Mouse (Mus musculus): ENCODE measurements around the gene Slc25a11. TPM values are rescaled to one million over a fixed set of nuclear protein-coding genes. Genes with fewer than 3 reads are reported as not detected.

Slc25a11 gene
- total RNA-seq, 2 experiments from 2014 or later, result 115 to 123 TPM

- Histone ChIP-seq H3K27ac (peak overlapping the region; percentile 98), H3K4me3 (peak overlapping the region; percentile 100)
- TF ChIP-seq CTCF (conservative IDR thresholded peaks at IDR 0.05), result no peak
- DNase-seq (ENCODE audit: low spot score in 2 of 2), result peak in 1 of 2 experiments; percentile 50
Measured at GRCm38 (mm10) chr11:70653345-70654197, 6.3 kb upstream of the Slc25a11 start.

- no peak for TF ChIP-seq CTCF (conservative IDR thresholded peaks at IDR 0.05)
- Histone ChIP-seq H3K27ac (peak overlapping the region; percentile 98; the same call in 1 of the 2 replicates), H3K4me3 (peak overlapping the region; percentile 100)
- DNase-seq (ENCODE audit: low spot score in 2 of 2), result no peak
Measured at GRCm38 (mm10) chr11:70652884-70653344, 5.6 kb upstream of the Slc25a11 start.

DNA sequence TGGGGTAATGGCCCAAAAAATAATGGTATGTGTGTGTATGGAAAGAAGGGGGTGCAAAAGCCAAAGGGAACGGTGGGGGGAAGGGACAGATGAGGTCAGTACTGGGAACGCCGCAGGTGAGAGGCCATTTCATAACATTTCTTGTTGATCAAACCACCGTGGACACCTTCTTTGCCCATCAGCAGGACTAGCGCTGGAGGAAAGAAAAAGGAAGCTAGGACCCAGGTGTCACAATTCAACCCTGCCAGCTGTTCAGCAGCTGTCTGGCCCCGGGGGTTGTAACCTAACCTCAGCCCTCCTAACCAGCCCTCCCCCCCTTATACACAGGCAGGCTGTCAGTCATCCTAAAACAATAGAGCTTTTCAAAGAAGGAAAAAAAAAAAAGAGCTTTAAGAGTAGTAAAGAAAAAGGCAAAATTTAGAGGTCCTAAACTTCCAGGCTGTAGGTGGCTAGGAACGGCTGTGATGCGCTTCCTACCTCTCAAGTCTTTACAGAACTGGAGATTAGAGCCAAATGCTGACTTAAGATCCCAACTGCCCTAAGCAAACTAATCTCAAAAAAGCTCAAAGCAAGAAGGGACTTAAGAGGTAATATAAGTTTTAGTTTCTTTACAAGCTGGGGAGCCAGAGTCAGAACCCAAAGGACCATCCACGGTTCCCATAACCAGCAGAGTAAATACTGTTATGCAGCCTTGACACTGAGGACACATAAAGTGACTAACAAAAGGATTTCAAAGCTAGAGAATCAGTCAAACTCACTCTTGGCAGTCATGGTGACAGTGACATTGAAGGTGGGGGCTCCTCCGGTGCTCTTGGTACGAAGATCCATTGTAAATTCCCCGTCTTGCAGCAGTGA is 5.0 kb upstream of the Slc25a11 start:
- DNase-seq (ENCODE audit: low spot score in 2 of 2), result no peak
- peak overlapping the region; percentile 98; the same call in 1 of the 2 replicates for H3K27ac ChIP-seq
- peak overlapping the region; percentile 100 for H3K4me3 ChIP-seq
- TF ChIP-seq CTCF (conservative IDR thresholded peaks at IDR 0.05), result no peak

DNA sequence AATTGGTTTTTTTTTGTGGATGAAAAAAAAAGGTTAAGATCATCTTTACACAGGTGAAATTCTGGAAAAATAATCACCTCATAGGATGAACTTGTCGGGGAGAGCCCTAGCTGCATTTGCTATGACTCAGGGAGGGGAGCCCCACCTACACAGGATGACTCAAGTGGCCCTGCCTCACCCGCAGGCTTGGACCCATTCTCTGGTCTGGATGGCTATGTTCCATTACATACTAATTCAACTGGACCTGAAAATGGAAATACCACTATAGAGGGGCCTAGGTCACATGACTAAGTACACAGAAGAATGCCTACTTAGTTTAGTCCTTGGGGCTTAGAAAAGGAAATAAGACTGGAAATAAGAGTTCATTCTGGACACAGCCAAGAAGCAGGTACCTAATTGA is 4.1 kb upstream of the Slc25a11 start:
- DNase-seq (ENCODE audit: low spot score in 2 of 2), result no peak
- no peak for TF ChIP-seq CTCF (conservative IDR thresholded peaks at IDR 0.05)
- H3K4me3 ChIP-seq, result no peak overlapping the region
- H3K27ac ChIP-seq, result peak overlapping the region; percentile 59

DNA sequence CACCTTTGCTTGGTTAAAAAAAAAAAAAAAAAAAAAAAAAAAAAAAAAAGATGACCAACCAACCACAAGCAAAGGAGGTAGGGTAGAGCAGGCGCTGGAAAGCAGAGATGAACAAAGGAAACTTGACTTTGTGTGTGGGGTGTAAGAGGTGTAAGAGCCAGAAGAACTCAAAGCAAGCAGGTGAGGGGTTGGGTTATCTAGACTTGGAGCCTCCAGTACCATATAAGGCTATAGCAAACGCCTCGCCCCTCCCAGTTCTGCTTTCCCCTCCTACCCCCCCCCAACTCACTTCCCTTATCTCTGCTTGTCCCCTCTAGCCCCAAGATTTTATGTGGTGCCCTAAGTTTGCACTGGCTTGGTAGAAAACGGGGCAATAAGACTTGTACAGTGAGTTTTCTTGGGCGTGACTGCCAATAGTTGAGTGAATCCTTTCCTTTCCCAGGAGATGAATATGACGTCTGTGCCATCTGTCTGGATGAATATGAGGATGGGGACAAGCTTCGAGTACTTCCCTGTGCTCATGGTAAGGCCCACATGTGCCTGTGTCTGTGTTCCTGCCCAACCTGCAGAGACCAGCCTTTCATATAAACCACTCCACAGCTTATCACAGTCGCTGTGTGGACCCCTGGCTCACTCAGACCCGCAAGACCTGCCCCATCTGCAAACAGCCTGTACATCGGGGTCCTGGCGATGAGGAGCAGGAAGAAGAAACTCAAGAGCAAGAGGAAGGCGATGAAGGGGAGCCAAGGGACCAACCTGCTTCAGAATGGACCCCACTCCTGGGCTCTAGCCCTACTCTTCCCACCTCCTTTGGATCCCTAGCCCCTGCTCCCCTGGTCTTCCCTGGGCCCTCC is 3.3 kb upstream of the Slc25a11 start:
- Histone ChIP-seq H3K27ac (peak overlapping the region; percentile 59), H3K4me3 (no peak overlapping the region)
- TF ChIP-seq CTCF (conservative IDR thresholded peaks at IDR 0.05), result no peak
- no peak for DNase-seq (ENCODE audit: low spot score in 2 of 2)

- Histone ChIP-seq H3K27ac (peak overlapping the region; percentile 20; the same call in 1 of the 2 replicates), H3K4me3 (no peak overlapping the region; the same call in 1 of the 2 replicates)
- TF ChIP-seq CTCF (conservative IDR thresholded peaks at IDR 0.05), result no peak
- DNase-seq (ENCODE audit: low spot score in 2 of 2), result no peak
Measured at GRCm38 (mm10) chr11:70649185-70649734, 2.0 kb upstream of the Slc25a11 start.

GRCm38 (mm10) chr11:70648512-70648911 is 1.2 kb upstream of the Slc25a11 start:
- no peak for TF ChIP-seq CTCF (conservative IDR thresholded peaks at IDR 0.05)
- DNase-seq (ENCODE audit: low spot score in 2 of 2), result no peak
- Histone ChIP-seq H3K4me3 (peak overlapping the region; percentile 79), H3K27ac (0 out of 2 replicates have a peak overlapping the region, but pooled peaks have one; percentile 99)

- no peak for TF ChIP-seq CTCF (conservative IDR thresholded peaks at IDR 0.05)
- Histone ChIP-seq H3K27ac (peak overlapping the region; percentile 99), H3K4me3 (peak overlapping the region; percentile 79)
- DNase-seq (ENCODE audit: low spot score in 2 of 2), result peak in 1 of 2 experiments; percentile 32
Measured at GRCm38 (mm10) chr11:70647716-70648420, 589 bp upstream of the Slc25a11 start.

DNA sequence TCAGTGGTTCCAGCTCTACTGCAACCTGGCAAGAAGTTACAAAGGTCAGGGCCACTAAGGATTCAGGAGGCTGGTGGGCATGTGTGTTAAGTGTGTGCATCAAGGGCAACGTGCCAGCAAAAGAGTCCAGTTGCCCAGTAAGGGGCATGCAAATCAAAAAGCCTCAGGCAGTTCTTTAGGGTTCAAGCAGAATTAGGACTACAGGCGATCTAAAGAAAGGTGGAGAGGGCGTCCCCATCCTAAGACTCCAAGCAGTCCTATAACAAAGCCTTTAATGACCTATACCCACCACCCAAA is 1.1 kb downstream of the Slc25a11 start:
- TF ChIP-seq CTCF (conservative IDR thresholded peaks at IDR 0.05), result no peak
- peak overlapping the region; percentile 98 for H3K27ac ChIP-seq
- DNase-seq (ENCODE audit: low spot score in 2 of 2), result no peak
- peak overlapping the region; percentile 79 for H3K4me3 ChIP-seq

DNA sequence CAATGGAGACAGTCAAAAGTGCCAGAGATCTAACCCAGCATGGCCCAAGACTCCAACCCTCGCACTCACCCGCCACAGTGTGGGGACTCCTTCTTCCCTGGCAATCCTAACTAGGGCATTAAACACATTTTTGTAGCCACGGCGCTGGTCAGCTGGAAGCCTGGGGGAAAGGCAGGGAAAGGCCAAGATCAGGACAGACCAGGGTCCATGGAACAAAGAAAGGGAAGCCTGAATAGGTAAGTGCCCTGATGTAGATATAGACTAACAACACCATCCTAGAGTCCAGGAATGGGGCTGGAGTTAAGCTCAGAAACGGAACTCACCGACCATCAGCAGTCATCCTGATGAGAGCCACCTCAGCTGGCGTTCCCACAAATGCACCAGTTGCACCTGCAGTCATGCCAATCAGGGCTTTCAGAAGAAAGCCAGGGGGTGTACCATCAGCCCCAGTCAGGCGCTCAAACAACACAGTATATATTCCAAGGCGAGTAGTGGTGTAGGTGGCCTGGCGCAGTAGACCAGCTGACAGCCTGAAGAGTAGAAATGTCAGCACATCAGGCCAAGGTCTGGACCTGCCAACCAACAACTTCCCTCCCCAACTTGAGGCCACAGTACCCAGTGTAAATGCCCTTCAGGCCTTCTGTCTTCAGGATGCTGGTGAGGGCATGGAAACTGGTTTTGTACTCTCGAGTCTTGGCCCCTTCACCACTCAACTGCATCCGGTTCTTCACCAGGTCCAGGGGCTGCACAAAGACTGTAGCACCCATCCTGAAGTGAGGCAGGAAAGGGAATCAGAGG is 1.6 kb downstream of the Slc25a11 start:
- DNase-seq (ENCODE audit: low spot score in 2 of 2), result no peak
- H3K27ac ChIP-seq, result peak overlapping the region; percentile 98
- no peak for TF ChIP-seq CTCF (conservative IDR thresholded peaks at IDR 0.05)
- peak overlapping the region; percentile 79 for H3K4me3 ChIP-seq
